Mouse (Mus musculus) brain, embryonic 18.5 days (tissue): ENCODE results near the gene Gm853.

ENCODE experiments used
- DNase-seq: peaks from one replicate; pipeline ENCODE4 v3.0.0-alpha.2; 2012; ENCODE audit warnings: low read depth, low spot score

The Gm853 gene

GRCm38 (mm10) chr4:130174335-130175031 lies 47.7 kb downstream of the Gm853 start:
- DNase-seq, result no peak

- DNase-seq, result no peak
Measured at GRCm38 (mm10) chr4:130173911-130174311, 48.3 kb downstream of the Gm853 start.

GRCm38 (mm10) chr4:130173060-130173822 lies 49.0 kb downstream of the Gm853 start:
- no peak for DNase-seq

- DNase-seq, result no peak
Measured at GRCm38 (mm10) chr4:130171951-130172765, 50.0 kb downstream of the Gm853 start.

- no peak for DNase-seq
Measured at GRCm38 (mm10) chr4:130170362-130170761, 51.8 kb downstream of the Gm853 start.

GRCm38 (mm10) chr4:130169411-130169971 lies 52.7 kb downstream of the Gm853 start:
- no peak for DNase-seq

- no peak for DNase-seq
Measured at GRCm38 (mm10) chr4:130168280-130169183, 53.7 kb downstream of the Gm853 start.

- DNase-seq, result no peak
Measured at GRCm38 (mm10) chr4:130167814-130168213, 54.4 kb downstream of the Gm853 start.

- no peak for DNase-seq
Measured at GRCm38 (mm10) chr4:130167321-130167720, 54.9 kb downstream of the Gm853 start.

GRCm38 (mm10) chr4:130166592-130166991 lies 55.6 kb downstream of the Gm853 start:
- DNase-seq, result no peak

GRCm38 (mm10) chr4:130166061-130166460 lies 56.1 kb downstream of the Gm853 start:
- no peak for DNase-seq

GRCm38 (mm10) chr4:130164121-130164520 lies 58.1 kb downstream of the Gm853 start:
- DNase-seq, result no peak

GRCm38 (mm10) chr4:130163391-130163861 lies 58.8 kb downstream of the Gm853 start:
- DNase-seq, result no peak

- DNase-seq, result no peak
Measured at GRCm38 (mm10) chr4:130161349-130161748, 60.9 kb downstream of the Gm853 start.
